In the genomic region with DNA sequence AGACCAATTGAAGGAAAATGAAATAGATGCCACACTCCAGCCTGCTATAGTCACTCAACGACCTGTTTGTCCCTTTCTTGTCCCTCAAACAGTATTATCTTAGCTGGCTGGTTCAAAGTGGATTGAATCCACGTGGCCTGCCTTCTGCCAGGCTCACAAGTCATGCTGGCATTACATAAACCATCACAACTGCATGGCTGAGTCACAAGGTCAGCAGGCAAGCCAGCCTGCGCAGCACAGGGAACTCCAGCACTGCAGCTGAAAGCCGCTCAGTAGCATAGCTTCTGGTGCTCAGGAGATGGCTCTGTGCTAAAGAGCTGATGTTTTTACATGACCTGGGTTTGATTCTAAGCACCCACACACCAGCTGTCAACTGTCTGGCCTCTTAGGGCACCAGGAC, we compare ENCODE assay signal across 8 mouse cellular contexts.
A peak's percentile ranks its signal among the peaks of the same experiment; 100 is the strongest.
DNase-seq lines count a peak whose midpoint lies in the region; ATAC-seq and TF ChIP-seq lines count a peak whose summit lies in the region.
"Had no signal": no experiment of that assay in that cellular context is flagged by ENCODE, and none has a peak within 500 bp of the region (broad histone marks: within the 10 kb centered on the region; RNA-seq: fewer than 3 reads in every experiment).

No protein-coding gene starts in this region.

- no peaks in the 10 kb centered on the region for H3K27me3 ChIP-seq in midbrain, postnatal 0 days (ENCODE audit: insufficient read depth, low read length)
- H3K27me3 ChIP-seq in midbrain, embryonic 13.5 days, result no peaks in the 10 kb centered on the region
- no peaks in the 10 kb centered on the region for H3K27me3 ChIP-seq in heart, adult 2 months (ENCODE audit: control insufficient read depth, insufficient read depth, low read length)
- no peaks in the 10 kb centered on the region for H3K27me3 ChIP-seq in midbrain, embryonic 14.5 days (ENCODE audit: control insufficient read depth, insufficient read depth, low read length)
- H3K27me3 ChIP-seq: limb, embryonic 12.5 days had no signal

- ATAC-seq in midbrain, postnatal 0 days (ENCODE audit: low FRiP score), result no peak
- no peak for ATAC-seq in midbrain, embryonic 13.5 days
- no peak for ATAC-seq in midbrain, embryonic 14.5 days (ENCODE audit: low FRiP score, low TSS enrichment)

- no peak for TF ChIP-seq POLR2A in bone marrow macrophage, adult 2 months (IDR thresholded peaks at IDR 0.05; ENCODE audit: borderline replicate concordance, low read depth, low read length)
- peak; percentile 75 for TF ChIP-seq POLR2A in heart, adult 2 months (IDR thresholded peaks at IDR 0.05; ENCODE audit: insufficient read depth, low read depth, low read length)

- intact Hi-C loops in heart, adult 2 months (cut with DNase I), result loop anchor here (2.0 to 5.0 kb wide), 3 partner anchors 54 to 129 kb away; a partner anchor contains a TSS
- intact Hi-C loops in left cerebral cortex, postnatal 25 days (cut with DNase I), result loop anchor here (5.0 kb wide), 1 partner anchor 94 kb away; no protein-coding TSS in a partner anchor

- H3K27ac ChIP-seq in midbrain, postnatal 0 days (ENCODE audit: low read depth, low read length), result no peak overlapping the region
- H3K27ac ChIP-seq in midbrain, embryonic 13.5 days, result no peak overlapping the region
- H3K27ac ChIP-seq in bone marrow macrophage, adult 2 months (ENCODE audit: insufficient read depth, low read depth, low read length), result peak overlapping the region; percentile 71
- H3K27ac ChIP-seq in heart, adult 2 months, result peak overlapping the region; percentile 78
- H3K27ac ChIP-seq in midbrain, embryonic 14.5 days (replicated peaks; ENCODE audit: low read depth, low read length), result no peak overlapping the region
- H3K27ac ChIP-seq: limb, embryonic 12.5 days had no signal

- H3K36me3 ChIP-seq in midbrain, postnatal 0 days (ENCODE audit: insufficient read depth, low read length), result no peaks in the 10 kb centered on the region
- H3K36me3 ChIP-seq in midbrain, embryonic 13.5 days, result no peaks in the 10 kb centered on the region
- H3K36me3 ChIP-seq in heart, adult 2 months (ENCODE audit: control insufficient read depth, insufficient read depth, low read length), result peaks cover 22% of the 10 kb centered on the region
- no peaks in the 10 kb centered on the region for H3K36me3 ChIP-seq in midbrain, embryonic 14.5 days (ENCODE audit: control insufficient read depth, insufficient read depth, low read length)
- H3K36me3 ChIP-seq: limb, embryonic 12.5 days had no signal

- WGBS in midbrain, postnatal 0 days, result 56% methylated on average over 4 of the region's 4 CpGs
- 63% methylated on average over 4 of the region's 4 CpGs for WGBS in midbrain, embryonic 13.5 days
- WGBS in heart, adult 2 months, result 33% methylated on average over 4 of the region's 4 CpGs
- 71% methylated on average over 4 of the region's 4 CpGs for WGBS in midbrain, embryonic 14.5 days

- DNase-seq in midbrain, postnatal 0 days (ENCODE audit: low spot score), result peak; percentile 24
- peak; percentile 59 to 84 for DNase-seq in heart, adult 2 months
- DNase-seq in left cerebral cortex, postnatal 25 days (ENCODE audit: low spot score in 2 of 2), result peak; percentile 47 to 66
- no peak for DNase-seq in testis, postnatal 10 days (ENCODE audit: low spot score)
- no peak for DNase-seq in midbrain, embryonic 14.5 days

- H3K79me2 ChIP-seq in heart, adult 2 months (replicated peaks; ENCODE audit: control insufficient read depth, insufficient read depth, low read length), result no peaks in the 10 kb centered on the region

- H3K9me3 ChIP-seq in midbrain, postnatal 0 days (ENCODE audit: low read length), result no peaks in the 10 kb centered on the region
- no peaks in the 10 kb centered on the region for H3K9me3 ChIP-seq in midbrain, embryonic 13.5 days
- H3K9me3 ChIP-seq in midbrain, embryonic 14.5 days (ENCODE audit: control insufficient read depth, low read length), result no peaks in the 10 kb centered on the region
- H3K9me3 ChIP-seq: limb, embryonic 12.5 days had no signal

- no peak overlapping the region for H3K4me3 ChIP-seq in midbrain, postnatal 0 days (ENCODE audit: low read depth, low read length)
- no peak overlapping the region for H3K4me3 ChIP-seq in midbrain, embryonic 13.5 days (replicated peaks)
- no peak overlapping the region for H3K4me3 ChIP-seq in bone marrow macrophage, adult 2 months (ENCODE audit: insufficient read depth, low read length)
- no peak overlapping the region for H3K4me3 ChIP-seq in heart, adult 2 months
- H3K4me3 ChIP-seq in midbrain, embryonic 14.5 days (replicated peaks; ENCODE audit: low read depth, low read length), result no peak overlapping the region
- H3K4me3 ChIP-seq: limb, embryonic 12.5 days had no signal

- TF ChIP-seq EP300 in heart, adult 2 months (IDR thresholded peaks at IDR 0.05; ENCODE audit: insufficient read depth, low read depth, low read length), result peak; percentile 97

- H3K4me2 ChIP-seq in midbrain, postnatal 0 days (ENCODE audit: low read depth, low read length, poor library complexity, severe bottlenecking), result no peak overlapping the region
- H3K4me2 ChIP-seq in midbrain, embryonic 13.5 days (replicated peaks), result no peak overlapping the region
- H3K4me2 ChIP-seq in midbrain, embryonic 14.5 days (ENCODE audit: low read length), result no peak overlapping the region
- H3K4me2 ChIP-seq: limb, embryonic 12.5 days had no signal

- no peak for TF ChIP-seq CTCF in midbrain, postnatal 0 days (IDR thresholded peaks at IDR 0.05)
- TF ChIP-seq CTCF in bone marrow macrophage, adult 2 months (IDR thresholded peaks at IDR 0.05; ENCODE audit: low read depth, low read length), result no peak
- no peak for TF ChIP-seq CTCF in heart, adult 2 months (IDR thresholded peaks at IDR 0.05)

- no peaks in the 10 kb centered on the region for H3K4me1 ChIP-seq in midbrain, postnatal 0 days (ENCODE audit: insufficient read depth, low read length)
- H3K4me1 ChIP-seq in midbrain, embryonic 13.5 days (replicated peaks), result peaks cover 11% of the 10 kb centered on the region
- peaks cover 34% of the 10 kb centered on the region for H3K4me1 ChIP-seq in bone marrow macrophage, adult 2 months (ENCODE audit: control insufficient read depth, insufficient read depth, low read length)
- H3K4me1 ChIP-seq in heart, adult 2 months (ENCODE audit: control insufficient read depth, insufficient read depth, low read length), result peaks cover 14% of the 10 kb centered on the region
- no peaks in the 10 kb centered on the region for H3K4me1 ChIP-seq in midbrain, embryonic 14.5 days (ENCODE audit: control insufficient read depth, insufficient read depth, low read length)
- H3K4me1 ChIP-seq: limb, embryonic 12.5 days had no signal

- H3K9ac ChIP-seq in midbrain, postnatal 0 days (replicated peaks; ENCODE audit: low read length, poor library complexity, severe bottlenecking), result no peak overlapping the region
- H3K9ac ChIP-seq in midbrain, embryonic 13.5 days (replicated peaks), result no peak overlapping the region
- H3K9ac ChIP-seq in heart, adult 2 months (ENCODE audit: low read depth, low read length), result no peak overlapping the region
- no peak overlapping the region for H3K9ac ChIP-seq in midbrain, embryonic 14.5 days (replicated peaks; ENCODE audit: low read length)
- H3K9ac ChIP-seq: limb, embryonic 12.5 days had no signal

Comparison
In these comparisons a context has a peak if more than half of its experiments do, and no peak if none do; other contexts are left out.
1. DNase-seq: peak in midbrain, postnatal 0 days (single experiment), heart, adult 2 months (2 of 2) and left cerebral cortex, postnatal 25 days (2 of 2); none in testis, postnatal 10 days (single experiment) and midbrain, embryonic 14.5 days (single experiment).
2. H3K27ac ChIP-seq: peak in bone marrow macrophage, adult 2 months (single experiment) and heart, adult 2 months (single experiment); none in midbrain, postnatal 0 days (single experiment), midbrain, embryonic 13.5 days (single experiment) and midbrain, embryonic 14.5 days (single experiment).